Mouse (Mus musculus) urinary bladder, adult 18-20 months (tissue): ENCODE measurements at regions not wholly inside any gene's neighbourhood (a gene's known extent, or its start where the extent isn't known, plus 50 kb on each side); places are given as distances from the start of the nearest gene placed in this dataset.

Source experiments
- DNase-seq, 2 experiments: peaks; one replicate each; pipeline ENCODE4 v3.0.0; 2022; ENCODE audit warnings: low spot score in 2 of 2, mixed read lengths in 2 of 2

DNA sequence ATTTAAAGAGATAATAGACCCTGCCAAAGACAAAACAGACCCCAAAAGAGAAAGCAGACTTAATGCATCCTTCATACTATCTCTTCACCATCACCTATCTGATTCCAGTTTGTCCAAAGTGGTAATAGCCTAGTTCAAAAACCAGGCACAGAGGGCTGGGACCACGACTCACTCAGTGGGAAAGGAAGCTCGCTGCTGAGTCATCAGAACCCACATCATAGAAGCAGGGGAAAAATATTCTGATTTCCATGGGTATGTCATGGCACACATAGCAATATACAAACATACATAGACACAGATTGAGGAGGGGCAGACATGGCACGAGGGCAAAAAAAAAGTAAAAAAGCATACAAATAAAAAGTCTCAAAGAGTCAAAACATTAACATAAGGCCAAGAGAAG lies 53.7 kb upstream of the Ralgps2 start:
- DNase-seq: no peak

DNA sequence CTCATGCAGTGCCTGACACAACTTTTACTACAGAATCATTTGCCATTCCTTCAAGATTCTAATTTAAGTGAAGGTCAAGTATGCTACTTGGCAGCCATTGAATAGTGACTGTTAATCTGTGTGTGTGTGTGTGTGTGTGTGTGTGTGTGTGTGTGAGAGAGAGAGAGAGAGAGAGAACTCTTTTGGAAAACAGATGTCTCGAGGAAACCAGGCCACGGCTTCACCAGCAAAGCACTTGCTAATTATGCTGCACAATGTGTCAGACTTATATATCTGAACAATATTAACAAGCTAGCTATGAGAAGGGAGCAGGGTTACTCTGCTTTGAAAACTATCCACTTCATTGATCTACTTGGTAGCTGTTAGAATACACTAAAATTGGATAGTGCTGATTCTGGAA lies 53.1 kb upstream of the Ralgps2 start:
- DNase-seq: no peak

- DNase-seq: peak; percentile 19 to 65
Observed at GRCm38 (mm10) chr1:156990567-156991494, 51.4 kb upstream of the Ralgps2 start.

- DNase-seq: no peak
Observed at GRCm38 (mm10) chr1:156990112-156990511, 50.7 kb upstream of the Ralgps2 start.

GRCm38 (mm10) chr1:156989149-156989785 lies 49.8 kb upstream of the Ralgps2 start:
- DNase-seq: no peak
